Mouse (Mus musculus) MEL (cell line): ENCODE measurements at regions not wholly inside any gene's neighbourhood (a gene's known extent, or its start where the extent isn't known, plus 50 kb on each side); places are given as distances from the start of the nearest gene placed in this dataset.

Experiments used
- CHD1 ChIP-seq: IDR thresholded peaks from 2 replicates; pipeline ENCODE4 v1.6.1; 2012; ENCODE audit warnings: low read depth, mild to moderate bottlenecking, inconsistent platforms, low read length, improper control_type of control experiment
- CHD2 ChIP-seq: IDR thresholded peaks from 2 replicates; pipeline ENCODE4 v1.6.1; 2011; ENCODE audit warnings: low read length, improper control_type of control experiment
- CTCF ChIP-seq, 3 experiments: IDR thresholded peaks in 2 of 3; conservative IDR thresholded peaks in 1 of 3; 2 replicates each; pipeline ENCODE4 v1.5.1; 2011 to 2012; ENCODE audit warnings: low read length in 3 of 3, low read depth in 2 of 3, mild to moderate bottlenecking in 2 of 3, improper control_type of control experiment in 1 of 3, inconsistent platforms in 1 of 3, mixed read lengths in 1 of 3, moderate library complexity in 1 of 3; ENCODE audit not compliant: control insufficient read depth in 1 of 3, insufficient read depth in 1 of 3, poor library complexity in 1 of 3, severe bottlenecking in 1 of 3
- ETS1 ChIP-seq: IDR thresholded peaks from 2 replicates; pipeline ENCODE4 v1.6.1; 2012; ENCODE audit warnings: low read depth, mild to moderate bottlenecking, inconsistent platforms, low read length, improper control_type of control experiment, moderate library complexity
- KAT2A ChIP-seq: conservative IDR thresholded peaks from 2 replicates; pipeline ENCODE4 v1.6.1; 2012; ENCODE audit warnings: low read depth, low read length, improper control_type of control experiment, inconsistent platforms
- POLR2A ChIP-seq, 2 experiments: IDR thresholded peaks; 2 replicates each; pipeline ENCODE4 v1.6.1; 2011 to 2012; ENCODE audit warnings: low read length in 2 of 2, mild to moderate bottlenecking in 2 of 2, control low read depth in 1 of 2, improper control_type of control experiment in 1 of 2, low read depth in 1 of 2, moderate library complexity in 1 of 2; ENCODE audit not compliant: control insufficient read depth in 1 of 2, insufficient read depth in 1 of 2, poor library complexity in 1 of 2
- POLR2AphosphoS5 ChIP-seq: IDR thresholded peaks from 2 replicates; pipeline ENCODE4 v1.6.1; 2012; ENCODE audit warnings: low read depth, borderline replicate concordance, mild to moderate bottlenecking, inconsistent platforms, low read length, moderate library complexity, mixed read lengths
- RAD21 ChIP-seq: IDR thresholded peaks from 2 replicates; pipeline ENCODE4 v1.6.1; 2011; ENCODE audit warnings: mild to moderate bottlenecking, low read depth, low read length, improper control_type of control experiment
- TAL1 ChIP-seq: IDR thresholded peaks from 2 replicates; pipeline ENCODE4 v1.6.1; 2012; ENCODE audit warnings: mild to moderate bottlenecking, inconsistent platforms, low read length, moderate library complexity, mixed read lengths
- TBP ChIP-seq: IDR thresholded peaks from 2 replicates; pipeline ENCODE4 v1.8.0; 2011; ENCODE audit warnings: low read depth, low read length, improper control_type of control experiment
- USF2 ChIP-seq, 2 experiments: IDR thresholded peaks; 2 replicates each; pipeline ENCODE4 v1.6.1; 2011 to 2012; ENCODE audit warnings: improper control_type of control experiment in 2 of 2, low read length in 2 of 2, borderline replicate concordance in 1 of 2, inconsistent platforms in 1 of 2, low read depth in 1 of 2, mild to moderate bottlenecking in 1 of 2; ENCODE audit not compliant: insufficient read depth in 1 of 2
- ZMIZ1 ChIP-seq: IDR thresholded peaks from 2 replicates; pipeline ENCODE4 v1.6.1; 2012; ENCODE audit warnings: low read depth, mild to moderate bottlenecking, inconsistent platforms, low read length, improper control_type of control experiment, moderate library complexity
- ZNF384 ChIP-seq: IDR thresholded peaks from 2 replicates; pipeline ENCODE4 v1.6.1; 2012; ENCODE audit warnings: low read depth, mild to moderate bottlenecking, inconsistent platforms, low read length, improper control_type of control experiment

DNA sequence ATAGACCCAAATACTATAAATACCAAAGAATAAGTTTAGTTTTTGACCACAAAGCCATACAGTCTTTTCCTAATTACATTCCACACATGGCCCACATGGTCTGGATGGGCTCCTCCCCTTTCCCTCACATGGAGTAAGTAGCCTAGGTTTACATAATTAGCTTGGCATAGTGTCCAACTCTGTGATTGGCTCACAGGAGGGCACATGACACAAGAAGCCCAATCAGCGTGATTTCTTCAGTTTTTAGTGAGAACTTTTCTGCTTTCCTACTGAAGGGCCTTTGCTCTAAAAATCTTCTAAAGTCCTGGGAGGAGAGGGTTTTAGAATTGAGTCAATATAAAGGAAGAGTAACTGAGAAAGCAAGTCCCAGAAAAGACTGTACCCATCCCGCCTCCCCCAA is 68.4 kb upstream of the Lpp start:
- TF ChIP-seq ETS1: no peak
- no peak for TF ChIP-seq TAL1
- no peak for TF ChIP-seq POLR2A (IDR thresholded peaks at IDR 0.05; ENCODE audit: control insufficient read depth in 1 of 2, insufficient read depth in 1 of 2, low read depth in 1 of 2, low read length in 2 of 2, poor library complexity in 1 of 2)
- TF ChIP-seq POLR2AphosphoS5: no peak
- TF ChIP-seq CTCF (IDR thresholded peaks at IDR 0.05 in 2 of 3, conservative IDR thresholded peaks at IDR 0.05 in 1 of 3; ENCODE audit: control insufficient read depth in 1 of 3, insufficient read depth in 1 of 3, low read depth in 2 of 3, low read length in 3 of 3, poor library complexity in 1 of 3, severe bottlenecking in 1 of 3): no peak
- TF ChIP-seq USF2 (IDR thresholded peaks at IDR 0.05; ENCODE audit: borderline replicate concordance in 1 of 2, insufficient read depth in 1 of 2, low read depth in 1 of 2, low read length in 2 of 2): no peak
- no peak for TF ChIP-seq ZMIZ1
- TF ChIP-seq RAD21: no peak
- no peak for TF ChIP-seq CHD2
- no peak for TF ChIP-seq TBP
- no peak for TF ChIP-seq KAT2A
- TF ChIP-seq ZNF384: no peak
- TF ChIP-seq CHD1: no peak
